Mouse (Mus musculus): ENCODE measurements around the gene Zfp948. TPM values are rescaled to one million over a fixed set of nuclear protein-coding genes. Genes with fewer than 3 reads are reported as not detected.

The Zfp948 gene
- polyA plus RNA-seq, 1 experiment from 2014 or later, result 9.7 TPM

Other genes starting within 250 kb of the Zfp948 start
- 1.9 and 2.0 TPM in 2 replicates for gene Zfp677, start 183.3 kb upstream of the Zfp948 start, polyA plus RNA-seq (2015; fragmentation: Nextera tagmentation; extraction: Ambion mirVana)
- 2.8 and 4.9 TPM in 2 replicates for gene Zfp54, start 143.8 kb upstream of the Zfp948 start, polyA plus RNA-seq (2015; fragmentation: Nextera tagmentation; extraction: Ambion mirVana)
- 9.3 and 11.0 TPM in 2 replicates for gene Zfp51, start 116.6 kb upstream of the Zfp948 start, polyA plus RNA-seq (2015; fragmentation: Nextera tagmentation; extraction: Ambion mirVana)
- 4.9 and 6.9 TPM in 2 replicates for gene Zfp53, start 78.0 kb upstream of the Zfp948 start, polyA plus RNA-seq (2015; fragmentation: Nextera tagmentation; extraction: Ambion mirVana)
- gene Zfp52, start 31.5 kb upstream of the Zfp948 start, polyA plus RNA-seq (2015; fragmentation: Nextera tagmentation; extraction: Ambion mirVana), result 4.0 TPM in 2 replicates
- gene Zfp983, start 83.6 kb downstream of the Zfp948 start, polyA plus RNA-seq (2015; fragmentation: Nextera tagmentation; extraction: Ambion mirVana), result 2.6 and 2.7 TPM in 2 replicates
- 2.6 and 3.9 TPM in 2 replicates for gene Gm10226, start 124.9 kb downstream of the Zfp948 start, polyA plus RNA-seq (2015; fragmentation: Nextera tagmentation; extraction: Ambion mirVana)
- 5.3 and 6.0 TPM in 2 replicates for gene Zfp760, start 140.7 kb downstream of the Zfp948 start, polyA plus RNA-seq (2015; fragmentation: Nextera tagmentation; extraction: Ambion mirVana)
- 4.2 and 6.7 TPM in 2 replicates for gene Zfp229, start 163.8 kb downstream of the Zfp948 start, polyA plus RNA-seq (2015; fragmentation: Nextera tagmentation; extraction: Ambion mirVana)